Comparison of ENCODE assay signal across 20 mouse cellular contexts in the genomic region with DNA sequence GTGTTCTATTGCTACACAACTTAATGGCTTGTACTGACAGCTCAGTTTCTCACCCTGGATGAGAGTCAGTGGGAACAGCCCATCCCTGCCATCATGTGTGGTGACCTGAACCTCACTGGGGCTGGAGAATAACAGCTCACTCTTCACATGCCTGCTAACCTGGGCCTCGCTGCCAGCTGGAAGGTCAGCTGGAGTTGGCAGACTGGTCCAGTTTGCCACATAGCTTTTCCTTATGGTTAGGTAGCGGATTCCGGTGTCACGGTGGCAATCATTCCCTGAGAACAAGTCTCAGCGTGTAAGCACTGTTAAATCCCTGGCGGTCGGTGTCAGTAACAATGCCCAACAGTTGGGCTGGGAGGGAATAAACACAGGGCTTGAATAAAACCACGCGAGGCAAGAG. TPM values are rescaled to one million over a fixed set of nuclear protein-coding genes. Genes with fewer than 3 reads are reported as not detected.
DNase-seq lines count a peak whose midpoint lies in the region; ATAC-seq and TF ChIP-seq lines count a peak whose summit lies in the region.
"Had no signal": no experiment of that assay in that cellular context is flagged by ENCODE, and none has a peak within 500 bp of the region (broad histone marks: within the 10 kb centered on the region; RNA-seq: fewer than 3 reads in every experiment).

No protein-coding gene starts in this region.

- H3K4me3 ChIP-seq in liver, postnatal 0 days (ENCODE audit: low read depth, low read length), result no peak overlapping the region
- H3K4me3 ChIP-seq in liver, embryonic 12.5 days, result no peak overlapping the region
- H3K4me3 ChIP-seq in forebrain, embryonic 10.5 days, result no peak overlapping the region
- H3K4me3 ChIP-seq: heart, adult 2 months; heart, embryonic 10.5 days; heart, embryonic 13.5 days; hindbrain, embryonic 12.5 days; hindbrain, embryonic 15.5 days had no signal

- peaks cover 7% of the 10 kb centered on the region; the same call in 1 of the 2 replicates for H3K4me1 ChIP-seq in liver, postnatal 0 days (ENCODE audit: insufficient read depth)
- H3K4me1 ChIP-seq in liver, embryonic 12.5 days, result peaks cover 17% of the 10 kb centered on the region
- H3K4me1 ChIP-seq in forebrain, embryonic 10.5 days, result peaks cover 14% of the 10 kb centered on the region

- no peak overlapping the region for H3K9ac ChIP-seq in liver, postnatal 0 days (replicated peaks)
- no peak overlapping the region for H3K9ac ChIP-seq in liver, embryonic 12.5 days
- H3K9ac ChIP-seq: forebrain, postnatal 0 days; heart, embryonic 13.5 days; hindbrain, embryonic 12.5 days; hindbrain, embryonic 15.5 days had no signal

- no peak for ATAC-seq in liver, postnatal 0 days
- ATAC-seq in liver, embryonic 12.5 days, result no peak
- ATAC-seq in monocyte, adult 5-6 weeks (replicated peaks; ENCODE audit: insufficient number of reproducible peaks, low FRiP score, low TSS enrichment, poor library complexity, severe bottlenecking), result no peak
- ATAC-seq: CD4-positive, CD25-positive, alpha-beta regulatory T cell, adult 4 months; forebrain, embryonic 14.5 days; forebrain, postnatal 0 days had no signal

- no peak overlapping the region for H3K4me2 ChIP-seq in liver, postnatal 0 days (ENCODE audit: low read depth, low read length)
- H3K4me2 ChIP-seq in liver, embryonic 12.5 days, result no peak overlapping the region
- H3K4me2 ChIP-seq: heart, embryonic 13.5 days; hindbrain, embryonic 12.5 days; hindbrain, embryonic 15.5 days had no signal

- peak; percentile 15 for DNase-seq in cerebellum, adult 9-10 months
- DNase-seq in cerebellum, adult 8-10 months, result no peak
- no peak for DNase-seq in liver, postnatal 0 days
- peak; percentile 11 to 23 for DNase-seq in cerebellum, postnatal 10 days
- DNase-seq in forebrain, embryonic 10.5 days (ENCODE audit: extremely low spot score, low spot score), result no peak
- DNase-seq: adrenal gland, adult 2 months; adrenal gland, postnatal 14 days; forebrain, postnatal 0 days; gastrocnemius, postnatal 25 days; heart, adult 2 months; heart, postnatal 14 days; kidney, adult 2 months had no signal

- H3K27me3 ChIP-seq in liver, postnatal 0 days (ENCODE audit: insufficient read depth, low read length), result no peaks in the 10 kb centered on the region
- no peaks in the 10 kb centered on the region; the same call in 1 of the 2 replicates for H3K27me3 ChIP-seq in liver, embryonic 12.5 days (replicated peaks)
- peaks cover 13% of the 10 kb centered on the region for H3K27me3 ChIP-seq in forebrain, embryonic 10.5 days (ENCODE audit: poor library complexity, severe bottlenecking)
- H3K27me3 ChIP-seq: hindbrain, embryonic 15.5 days had no signal

- peak overlapping the region; percentile 22; the same call in 1 of the 2 replicates for H3K27ac ChIP-seq in liver, postnatal 0 days (ENCODE audit: low read depth)
- no peak overlapping the region for H3K27ac ChIP-seq in liver, embryonic 12.5 days
- no peak overlapping the region for H3K27ac ChIP-seq in forebrain, embryonic 10.5 days
- H3K27ac ChIP-seq: heart, adult 2 months; heart, embryonic 10.5 days; heart, embryonic 13.5 days; hindbrain, embryonic 12.5 days; hindbrain, embryonic 15.5 days had no signal

- no peaks in the 10 kb centered on the region for H3K36me3 ChIP-seq in liver, postnatal 0 days (replicated peaks; ENCODE audit: insufficient read depth, low read length)
- peaks cover 46% of the 10 kb centered on the region; the same call in 1 of the 2 replicates for H3K36me3 ChIP-seq in liver, embryonic 12.5 days
- no peaks in the 10 kb centered on the region for H3K36me3 ChIP-seq in forebrain, embryonic 10.5 days (replicated peaks)
- H3K36me3 ChIP-seq: heart, embryonic 10.5 days; heart, embryonic 13.5 days; hindbrain, embryonic 12.5 days; hindbrain, embryonic 15.5 days had no signal

- TF ChIP-seq CTCF in liver, postnatal 0 days (IDR thresholded peaks at IDR 0.05; ENCODE audit: low read depth), result no peak

- no peaks in the 10 kb centered on the region for H3K9me3 ChIP-seq in liver, postnatal 0 days (ENCODE audit: low read length)
- no peaks in the 10 kb centered on the region for H3K9me3 ChIP-seq in liver, embryonic 12.5 days (replicated peaks)
- H3K9me3 ChIP-seq in forebrain, embryonic 10.5 days, result no peaks in the 10 kb centered on the region
- H3K9me3 ChIP-seq: heart, embryonic 10.5 days; heart, embryonic 13.5 days; hindbrain, embryonic 12.5 days; hindbrain, embryonic 15.5 days had no signal

- TF ChIP-seq EP300 in liver, postnatal 0 days (IDR thresholded peaks at IDR 0.05; ENCODE audit: low read depth), result no peak

- WGBS in liver, postnatal 0 days (ENCODE audit: insufficient replicate concordance), result 91% methylated on average over 9 of the region's 9 CpGs
- 82% methylated on average over 9 of the region's 9 CpGs for WGBS in liver, embryonic 12.5 days (ENCODE audit: insufficient replicate concordance)
- 93% methylated on average over 9 of the region's 9 CpGs for WGBS in forebrain, embryonic 10.5 days

RNA-seq across cellular contexts. Expression of a gene that starts 24.0 kb away (rescaled TPM):
- 4.7 and 5.7 TPM in 2 replicates for polyA plus RNA-seq in liver, postnatal 0 days (2015; fragmentation: Nextera tagmentation; extraction: Ambion mirVana)
- 14.3 and 15.8 TPM in 2 replicates for polyA plus RNA-seq in liver, embryonic 12.5 days (2016; fragmentation: Nextera tagmentation; extraction: Ambion mirVana)
- 2.3 and 2.7 TPM in 2 replicates for polyA plus RNA-seq in forebrain, embryonic 10.5 days (2016; fragmentation: Nextera tagmentation; extraction: Ambion mirVana)
- total RNA-seq in monocyte, adult 5-6 weeks (2017), result not detected in 3 replicates

RNA-seq across cellular contexts. Expression of a gene that starts 24.4 kb away (rescaled TPM):
- polyA plus RNA-seq in liver, postnatal 0 days (2015; fragmentation: Nextera tagmentation; extraction: Ambion mirVana), result 7.8 and 8.7 TPM in 2 replicates
- polyA plus RNA-seq in liver, embryonic 12.5 days (2016; fragmentation: Nextera tagmentation; extraction: Ambion mirVana), result 15.1 and 15.2 TPM in 2 replicates
- 34.6 and 41.6 TPM in 2 replicates for polyA plus RNA-seq in forebrain, embryonic 10.5 days (2016; fragmentation: Nextera tagmentation; extraction: Ambion mirVana)
- total RNA-seq in monocyte, adult 5-6 weeks (2017), result 11.0 to 16.5 TPM (median 11.2 TPM) in 3 replicates

Comparison
In these comparisons a context has a peak if more than half of its experiments do, and no peak if none do; other contexts are left out.
1. DNase-seq: peak in cerebellum, adult 9-10 months (single experiment) and cerebellum, postnatal 10 days (2 of 2); none in cerebellum, adult 8-10 months (single experiment), liver, postnatal 0 days (single experiment) and forebrain, embryonic 10.5 days (single experiment).